Mouse (Mus musculus): ENCODE measurements around the gene Hlcs.

Hlcs gene

DNA sequence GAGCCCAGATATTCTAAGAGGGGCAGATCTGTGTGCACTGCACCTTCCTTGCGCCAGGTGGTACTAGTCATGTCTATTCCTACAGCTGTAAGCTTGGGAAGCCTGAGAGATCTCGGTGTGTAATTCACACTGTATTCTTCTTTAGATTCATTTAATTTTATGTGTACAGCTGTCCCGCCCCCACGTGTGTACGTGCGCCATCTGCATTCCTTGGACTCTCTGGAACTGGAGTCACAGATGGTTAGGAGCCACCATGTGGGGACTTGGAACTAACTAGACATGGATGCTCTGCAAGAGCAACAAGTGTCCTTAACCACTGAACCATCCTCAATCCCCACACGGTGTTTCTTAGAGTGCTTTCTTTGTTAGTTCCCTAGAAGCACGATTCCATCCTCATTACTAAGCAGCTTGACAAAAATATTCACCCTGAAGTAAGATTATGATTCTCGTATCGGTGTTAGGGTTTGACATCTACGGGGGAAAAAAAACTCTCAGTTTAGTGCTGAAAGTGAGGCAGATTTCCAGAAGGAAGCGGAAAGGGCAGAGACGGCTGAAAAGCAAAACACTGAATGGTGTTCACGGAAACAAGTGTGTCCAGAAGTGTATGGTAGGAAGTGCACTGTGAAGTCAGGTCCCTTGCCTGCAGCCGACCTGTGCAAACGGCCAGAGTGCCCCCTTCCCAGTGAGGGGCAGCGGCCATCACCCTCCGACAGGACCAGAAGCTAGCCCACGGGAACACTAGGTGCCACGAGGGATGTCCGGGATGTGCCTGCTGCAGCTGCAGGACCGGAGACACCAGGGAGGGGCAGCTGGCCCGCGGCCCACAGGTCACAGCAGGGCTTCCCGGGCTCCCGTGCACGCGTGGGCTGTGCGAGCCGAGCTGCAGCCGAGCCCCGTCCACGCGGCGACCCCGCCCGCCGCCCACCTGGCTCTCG lies 24.0 kb downstream of the Hlcs start:
- peak; percentile 58 for DNase-seq

DNA sequence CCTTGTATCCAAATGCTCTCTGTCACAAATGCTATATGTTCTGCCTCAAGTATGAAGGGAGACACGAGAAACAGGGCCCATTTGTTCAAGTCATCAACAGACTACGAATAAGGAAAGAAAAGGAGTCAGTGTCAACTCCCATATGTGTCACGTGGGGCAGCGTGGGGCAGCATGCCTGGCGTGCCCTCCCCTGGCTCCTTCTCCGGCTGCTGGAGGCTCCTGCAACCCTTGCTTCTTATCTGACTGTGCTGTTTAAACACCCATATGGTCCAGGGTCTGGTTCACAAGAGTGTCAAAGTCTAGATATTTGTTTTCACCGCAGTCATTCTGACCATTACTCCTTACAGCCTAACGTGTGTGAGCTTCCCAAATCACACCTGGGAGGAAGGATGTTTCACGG lies 25.5 kb downstream of the Hlcs start:
- DNase-seq, result no peak

DNA sequence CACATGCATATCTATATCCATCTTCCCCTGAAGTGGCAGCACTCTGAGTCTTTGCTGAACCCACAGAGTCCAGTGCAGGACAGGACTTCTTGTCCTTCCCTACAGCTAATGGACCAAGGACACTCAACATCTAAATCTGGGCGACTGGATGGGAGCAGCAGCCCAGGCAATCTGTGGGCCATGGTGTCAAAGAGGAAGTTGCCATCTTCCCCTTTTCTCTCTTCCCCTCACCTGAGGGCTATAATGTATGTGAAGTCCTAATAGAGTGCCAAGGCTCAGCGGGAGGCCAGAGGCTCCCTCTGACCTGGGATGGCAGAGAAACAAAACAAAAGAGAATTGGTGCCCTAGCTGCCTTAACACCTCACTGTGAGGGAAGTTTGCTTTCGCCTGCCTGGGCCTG lies 29.4 kb downstream of the Hlcs start:
- DNase-seq, result no peak

DNA sequence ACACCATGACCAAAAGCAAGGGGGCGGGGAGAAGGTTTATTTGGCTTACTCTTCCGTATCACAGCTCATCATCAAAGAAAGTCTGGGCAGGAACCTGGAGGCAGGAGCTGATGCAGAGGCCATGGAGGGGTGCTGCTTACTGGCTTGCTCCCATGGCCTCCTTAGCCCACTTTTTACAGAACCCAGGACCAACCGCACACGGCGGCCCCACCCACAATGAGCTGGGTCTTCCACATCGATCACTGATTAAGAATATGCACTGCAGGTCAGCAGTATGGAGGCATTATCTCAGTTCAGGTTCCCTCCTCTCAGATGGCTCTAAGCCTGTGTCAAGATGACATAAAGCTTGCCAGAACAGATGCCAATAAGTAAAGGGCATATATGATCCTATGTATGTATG lies 42.5 kb downstream of the Hlcs start:
- DNase-seq, result no peak

DNA sequence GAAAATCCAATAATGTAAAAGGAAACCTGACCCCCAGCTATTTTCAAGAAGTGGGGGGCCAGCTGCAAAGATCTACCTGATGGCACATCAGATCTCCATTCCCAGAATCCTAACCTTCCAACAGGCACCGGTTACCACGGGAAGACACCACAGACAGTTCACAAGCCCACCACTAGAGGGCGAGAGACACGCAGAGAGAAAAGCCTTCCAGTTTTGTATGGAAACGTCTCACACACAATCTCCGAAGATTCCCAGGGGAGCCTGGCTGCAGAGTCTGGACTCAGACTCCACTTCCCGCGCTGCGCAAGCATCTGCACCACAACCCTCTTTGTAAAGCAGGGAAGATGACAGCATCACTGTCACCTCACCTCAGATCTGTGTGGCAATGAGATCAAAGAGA lies 43.7 kb downstream of the Hlcs start:
- peak; percentile 94 for DNase-seq

DNA sequence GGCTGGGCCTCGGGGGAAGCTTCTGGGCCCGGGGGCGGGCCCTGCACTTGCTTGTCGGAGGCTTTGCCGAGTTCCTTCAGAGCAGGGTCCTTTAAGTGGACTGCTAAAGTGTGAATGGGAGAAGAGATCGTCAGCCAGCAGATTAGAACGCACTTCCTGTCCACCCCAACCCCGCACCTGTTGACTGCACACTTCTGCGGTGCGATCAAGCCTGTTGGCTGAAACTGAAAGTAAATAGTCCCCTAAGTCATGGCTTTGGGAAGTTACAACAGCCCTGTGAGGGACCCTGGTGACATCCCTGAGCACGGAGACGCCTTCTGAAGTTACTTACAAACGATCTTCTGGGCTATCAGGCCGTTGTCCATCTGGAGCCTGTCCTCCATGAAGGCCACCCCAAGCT lies 45.2 kb downstream of the Hlcs start:
- DNase-seq, result no peak

DNA sequence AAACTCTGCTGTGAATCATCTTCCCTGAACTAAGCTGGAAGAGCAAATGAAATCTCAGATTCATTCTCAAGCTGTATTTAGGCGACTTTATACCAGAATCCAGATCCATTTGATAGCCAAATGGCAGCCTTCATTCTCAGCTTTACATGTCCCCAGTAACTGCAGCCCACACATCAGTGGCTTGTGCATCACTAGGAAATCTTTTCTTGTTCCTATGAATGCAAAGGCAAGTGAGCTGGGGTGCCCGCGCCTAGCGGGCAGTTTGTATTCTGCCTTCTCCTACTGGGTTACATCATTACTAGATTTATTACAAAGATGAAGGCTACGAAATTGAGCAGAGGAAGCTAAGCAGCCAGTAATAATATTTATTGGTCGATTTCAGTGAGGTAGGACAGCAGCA lies 48.8 kb downstream of the Hlcs start:
- DNase-seq, result no peak

DNA sequence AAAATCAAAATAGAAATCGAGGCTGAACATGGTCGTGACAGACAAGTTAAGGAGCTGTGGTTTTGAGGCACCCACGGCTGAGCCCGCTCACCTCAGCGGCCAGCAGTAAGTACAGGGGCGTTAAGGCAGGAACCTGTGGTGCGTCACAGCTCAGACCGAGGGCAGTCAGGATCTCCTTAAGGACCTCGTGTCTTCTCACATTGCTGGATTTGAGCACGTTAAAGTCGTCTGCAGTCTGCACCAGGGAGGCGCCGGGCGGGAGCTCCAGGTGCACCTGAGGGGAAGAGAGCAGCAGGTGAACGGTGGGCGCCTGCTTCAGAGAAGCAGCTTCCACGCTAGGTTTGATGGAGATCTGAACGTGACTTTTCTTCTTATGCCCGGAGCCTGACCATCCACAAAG lies 50.9 kb downstream of the Hlcs start:
- DNase-seq, result no peak

DNA sequence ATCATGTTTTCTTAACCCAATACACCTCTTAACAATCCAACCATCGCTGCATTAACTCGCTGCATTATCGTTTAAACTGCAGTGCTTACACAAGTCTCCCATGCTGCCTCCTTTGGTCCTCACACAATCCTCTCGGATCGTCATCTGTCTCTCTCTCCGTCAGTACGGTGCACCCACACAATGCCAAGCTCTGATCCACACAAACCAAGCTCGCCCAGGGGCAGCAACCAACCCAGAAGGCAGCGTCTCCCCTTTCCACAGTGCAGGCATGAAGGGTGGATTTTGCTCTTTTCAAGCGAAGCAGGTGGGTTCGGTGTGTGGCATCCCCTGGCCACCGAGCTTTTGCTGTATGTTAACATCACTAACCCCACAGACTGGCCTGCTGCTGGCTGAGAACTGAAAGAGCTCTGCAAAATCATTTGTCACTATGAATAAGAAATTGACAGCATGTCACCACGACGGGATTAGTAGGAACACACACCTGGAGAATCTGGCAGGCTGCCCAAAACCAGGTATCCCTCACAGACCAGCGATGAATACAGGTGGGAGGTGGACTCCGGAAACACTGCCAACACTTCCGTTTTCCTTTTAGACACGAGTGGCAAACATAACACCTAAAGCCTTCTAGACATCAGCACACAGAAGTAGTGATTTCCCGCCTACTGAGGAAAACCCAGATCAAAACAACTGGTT lies 52.3 kb downstream of the Hlcs start:
- DNase-seq, result no peak

DNA sequence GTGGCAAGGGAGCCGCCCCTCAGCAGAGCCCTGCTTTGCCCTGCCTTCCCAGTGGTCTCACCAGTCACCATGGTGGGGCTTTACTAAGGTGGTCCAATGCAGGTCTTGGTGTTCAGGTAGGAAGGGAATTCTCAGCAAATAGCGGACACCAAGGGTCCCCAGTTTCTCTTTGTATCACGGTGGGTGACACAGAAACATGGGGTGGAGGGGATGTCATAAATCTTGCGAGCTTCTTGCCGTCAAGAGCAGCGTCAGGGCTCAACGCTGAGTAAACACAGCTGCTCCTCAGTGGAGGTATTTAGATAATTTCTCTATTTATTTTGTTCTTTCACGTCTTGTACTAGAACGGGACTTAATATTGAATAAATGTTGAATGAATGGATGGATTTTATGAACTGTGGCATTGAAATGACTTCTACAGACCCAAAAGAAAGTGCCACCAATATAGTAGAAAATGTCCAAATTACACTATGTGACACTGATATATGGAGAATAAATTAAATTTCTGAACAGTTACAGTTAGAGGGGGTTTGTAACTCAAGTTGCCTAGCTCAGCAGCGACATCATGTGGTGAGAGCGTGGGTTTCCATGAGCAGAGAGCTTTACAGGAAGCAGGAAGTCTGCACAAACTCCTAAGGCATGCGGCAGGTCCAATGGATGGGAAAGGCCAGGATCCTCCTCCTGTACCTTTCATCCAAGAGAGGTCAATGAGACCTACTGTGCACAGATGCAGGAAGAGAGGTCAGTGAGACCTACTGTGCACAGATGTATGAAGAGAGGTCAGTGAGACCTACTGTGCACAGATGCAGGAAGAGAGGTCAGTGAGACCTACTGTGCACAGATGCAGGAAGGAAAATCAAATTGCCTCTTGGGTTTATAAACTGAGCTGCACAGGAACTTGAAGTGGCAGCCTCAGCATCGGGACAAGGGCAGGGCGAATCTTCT lies 54.7 kb downstream of the Hlcs start:
- DNase-seq, result peak; percentile 91

DNA sequence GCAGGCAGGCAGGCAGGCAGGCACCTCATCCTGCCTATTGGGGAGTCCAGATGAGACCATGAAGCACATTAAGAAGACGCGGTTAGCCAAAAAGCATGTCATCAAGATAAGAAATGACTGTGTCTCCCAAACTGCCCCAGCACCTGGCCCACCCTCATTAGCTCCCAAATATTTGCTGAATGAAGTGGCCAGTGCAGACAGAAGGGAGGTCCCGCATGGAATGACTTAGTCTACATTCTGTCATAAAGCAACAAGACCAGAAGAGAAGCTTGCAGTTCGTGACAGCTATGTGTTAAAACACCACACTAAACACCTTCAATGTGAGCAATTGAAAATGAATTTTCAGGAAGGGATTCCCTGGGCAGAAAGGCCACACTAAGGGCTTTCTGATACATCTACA lies 57.8 kb downstream of the Hlcs start:
- no peak for DNase-seq

DNA sequence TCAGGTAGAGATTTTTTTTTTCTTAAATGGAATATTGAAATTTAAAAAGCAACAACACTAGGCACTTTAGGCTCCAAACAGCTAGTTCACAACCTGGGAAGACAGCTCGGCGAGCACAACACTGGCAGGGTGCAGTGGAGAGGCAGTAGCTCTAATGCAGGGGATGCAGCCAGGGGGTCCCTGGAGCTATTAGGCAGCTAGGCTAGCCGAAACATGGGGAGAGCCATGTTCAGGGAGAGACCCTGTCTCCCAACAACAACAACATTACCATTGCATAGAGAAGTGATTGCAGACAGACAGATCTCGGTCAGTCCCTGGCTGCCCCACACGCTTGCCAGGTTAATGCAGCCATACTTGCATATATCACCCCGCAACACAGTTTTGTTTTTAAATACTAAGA lies 58.3 kb downstream of the Hlcs start:
- no peak for DNase-seq

DNA sequence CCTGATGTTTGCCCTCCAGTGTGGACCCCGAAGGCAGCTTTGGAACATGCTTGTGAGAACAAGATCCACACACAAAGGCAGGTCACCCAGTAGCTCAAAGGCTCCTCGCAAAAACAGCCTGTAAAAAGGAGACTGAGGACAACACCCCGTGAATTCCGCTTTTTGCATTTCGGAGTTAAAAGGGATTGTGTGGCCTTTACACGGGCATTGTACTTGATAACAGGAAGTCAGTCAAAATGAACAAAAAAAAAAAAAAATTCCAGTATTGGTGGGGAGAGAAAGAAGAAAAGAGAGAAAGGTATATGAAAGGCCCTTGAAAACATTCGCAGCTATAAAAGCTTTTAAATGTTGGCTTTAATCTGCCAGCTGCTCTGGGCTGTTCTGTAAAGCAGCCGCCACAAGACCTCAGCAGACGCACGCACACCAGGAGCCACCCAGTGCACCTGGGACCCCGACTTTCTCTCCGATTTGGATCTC lies 58.9 kb downstream of the Hlcs start:
- no peak for DNase-seq

DNA sequence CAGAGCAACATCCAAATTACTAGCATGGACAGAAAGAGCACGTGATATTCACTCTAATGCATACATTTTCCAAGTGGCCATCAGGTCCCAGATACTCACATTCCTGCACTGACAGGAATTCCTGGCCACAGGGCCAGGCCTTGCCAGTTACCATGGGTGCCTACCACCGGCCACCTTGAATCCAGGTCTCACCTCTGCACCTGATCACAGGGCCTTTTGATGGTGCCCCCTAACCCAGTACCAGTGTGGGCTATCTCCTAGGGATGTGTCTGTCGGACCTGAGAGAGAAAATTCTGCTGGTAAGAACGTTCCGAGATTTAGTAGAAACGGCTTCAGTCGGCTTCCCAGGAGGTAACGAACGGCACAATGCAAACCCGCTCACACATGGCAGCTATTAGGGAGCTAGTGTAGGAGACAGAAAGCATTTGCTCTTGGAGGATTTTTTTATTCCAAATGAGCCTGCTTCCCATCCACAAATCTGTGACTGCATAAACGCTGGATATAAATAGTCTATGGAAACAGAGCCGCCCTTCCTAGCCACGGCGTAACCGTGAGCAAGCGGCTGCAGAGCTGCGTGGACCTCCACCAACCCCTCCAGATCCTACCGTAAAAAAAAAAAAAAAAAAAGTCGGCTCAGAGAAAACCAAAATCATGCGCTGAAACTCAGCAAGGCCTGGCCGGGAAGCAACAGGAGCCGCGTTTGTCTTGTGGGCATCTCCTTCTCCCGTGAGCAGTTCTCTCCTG lies 59.5 kb downstream of the Hlcs start:
- DNase-seq, result no peak

DNA sequence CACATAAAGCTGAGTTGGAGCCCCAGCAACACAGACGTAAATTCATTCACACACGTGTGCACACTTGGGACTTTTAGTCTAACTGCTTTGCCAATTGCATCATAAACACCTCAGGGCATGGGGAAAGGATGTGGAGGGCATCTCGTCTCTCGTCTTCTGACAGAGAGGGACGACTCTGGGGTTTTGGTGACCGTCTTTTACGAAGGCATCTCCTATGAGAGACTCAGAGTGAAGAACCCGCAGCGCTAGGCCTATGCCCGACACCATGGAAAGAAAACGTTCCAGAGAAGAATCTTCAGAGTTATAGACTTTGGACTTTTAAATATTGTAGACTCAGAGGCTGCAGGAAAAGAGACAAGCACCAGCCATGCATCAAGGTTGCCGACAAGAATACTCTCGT lies 61.6 kb downstream of the Hlcs start:
- DNase-seq, result no peak

DNA sequence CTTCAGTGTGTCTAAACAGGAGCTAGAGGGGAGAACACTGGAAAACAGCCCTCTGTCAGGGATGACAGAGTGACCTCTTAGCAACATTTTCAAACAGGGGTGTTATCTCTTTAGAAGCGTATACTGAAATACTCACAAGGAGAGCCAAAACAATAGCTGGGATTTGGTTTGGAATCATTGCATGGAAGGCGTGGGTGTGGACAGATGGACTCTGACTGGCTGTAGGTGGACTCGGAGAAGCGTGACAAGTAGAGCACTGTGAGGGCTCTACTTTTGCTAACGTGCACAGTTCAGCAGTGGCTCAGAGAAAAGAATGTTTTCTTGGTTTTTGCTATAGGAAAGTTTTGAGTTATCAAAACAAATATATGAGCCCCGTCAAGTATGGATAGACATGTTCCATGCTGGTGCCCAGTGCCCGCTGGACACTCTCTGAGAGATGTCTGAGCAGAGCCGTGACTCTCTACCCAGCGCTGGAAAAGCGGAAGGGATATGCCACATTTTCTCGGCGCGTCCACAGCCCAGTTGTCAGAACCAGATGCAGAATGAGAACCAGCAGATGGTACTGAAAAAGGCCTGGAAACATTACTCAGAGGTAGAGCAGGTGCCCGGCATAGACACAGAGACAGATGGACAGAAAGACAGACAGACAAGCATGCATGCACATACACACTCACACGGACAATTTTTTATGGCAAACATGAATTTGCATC lies 62.6 kb downstream of the Hlcs start:
- DNase-seq, result no peak

DNA sequence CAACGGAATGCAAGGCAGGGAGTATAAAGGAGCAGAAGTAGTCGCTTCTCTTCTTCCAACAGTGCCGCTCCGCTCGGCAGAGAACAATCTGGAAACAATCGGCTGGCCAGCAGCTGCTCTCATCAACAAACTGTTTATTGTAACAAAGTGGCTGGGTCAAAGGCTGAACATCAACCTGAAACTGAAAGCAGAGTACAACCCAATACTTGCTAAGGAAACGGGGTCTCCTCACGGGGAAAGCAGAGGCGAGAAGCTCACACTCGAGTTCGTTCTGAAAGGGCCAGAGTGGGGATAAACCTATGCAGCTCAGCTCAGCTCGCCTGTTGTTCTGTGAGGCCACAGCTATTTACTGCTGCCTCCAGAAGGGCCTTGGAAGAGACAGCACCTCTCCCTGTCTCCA lies 63.2 kb downstream of the Hlcs start:
- DNase-seq, result no peak

DNA sequence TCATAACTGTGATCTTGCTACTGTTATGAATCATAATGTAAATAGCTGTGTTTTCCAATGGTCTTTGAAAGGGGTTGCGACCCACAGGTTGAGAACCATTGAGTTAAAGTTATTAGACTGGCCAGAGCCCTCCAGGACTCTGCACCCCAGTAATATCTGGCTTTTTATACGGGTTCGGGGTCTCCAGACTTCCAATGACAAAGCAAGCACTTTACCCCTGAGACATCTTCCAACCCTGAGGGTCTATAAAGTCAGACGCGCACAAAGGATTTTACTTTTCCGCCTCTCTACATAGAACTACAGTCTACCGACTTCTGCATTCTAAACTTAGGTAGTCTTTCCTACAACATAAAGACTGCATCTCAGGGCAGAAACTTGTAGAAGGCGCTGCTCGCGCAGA lies 63.7 kb downstream of the Hlcs start:
- no peak for DNase-seq

DNA sequence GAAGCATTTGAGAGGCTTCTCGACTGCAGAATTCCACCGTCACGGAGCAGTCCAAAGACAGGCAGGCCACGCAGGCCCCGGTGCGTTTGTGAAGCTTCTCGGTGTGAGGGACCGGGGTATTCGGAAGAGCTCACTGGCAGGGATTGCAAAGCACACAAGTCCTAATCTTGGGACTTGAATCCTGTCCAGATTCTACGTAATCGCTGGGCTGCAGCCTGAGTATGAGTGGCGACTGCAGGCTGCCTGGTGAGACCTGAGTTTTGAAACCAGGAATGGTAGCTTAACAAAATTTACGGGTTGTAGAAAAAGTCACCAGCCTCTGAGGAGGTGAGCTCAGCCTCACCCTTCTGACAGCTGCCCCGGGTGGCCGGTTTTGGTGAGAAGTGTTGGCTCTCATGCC lies 64.7 kb downstream of the Hlcs start:
- no peak for DNase-seq

DNA sequence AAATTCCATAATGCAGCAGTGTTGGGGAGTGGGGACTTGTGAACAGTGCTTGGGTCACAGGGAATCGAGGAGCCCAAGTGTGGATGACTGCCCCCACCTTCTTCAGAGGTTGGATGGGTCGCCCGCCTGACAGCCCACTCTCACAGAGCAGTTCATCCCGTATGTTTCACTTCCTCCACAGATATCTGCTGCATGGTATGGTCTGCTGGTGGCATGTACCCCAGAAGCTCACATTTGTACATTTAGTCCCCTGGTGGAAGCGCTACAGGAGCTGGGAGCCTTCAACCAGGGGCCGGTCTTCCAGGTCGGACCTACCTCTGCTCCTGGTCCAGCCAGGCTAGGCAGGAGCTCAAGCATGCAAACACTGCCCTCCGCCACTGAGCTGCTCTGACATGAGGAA lies 66.4 kb downstream of the Hlcs start:
- no peak for DNase-seq

DNA sequence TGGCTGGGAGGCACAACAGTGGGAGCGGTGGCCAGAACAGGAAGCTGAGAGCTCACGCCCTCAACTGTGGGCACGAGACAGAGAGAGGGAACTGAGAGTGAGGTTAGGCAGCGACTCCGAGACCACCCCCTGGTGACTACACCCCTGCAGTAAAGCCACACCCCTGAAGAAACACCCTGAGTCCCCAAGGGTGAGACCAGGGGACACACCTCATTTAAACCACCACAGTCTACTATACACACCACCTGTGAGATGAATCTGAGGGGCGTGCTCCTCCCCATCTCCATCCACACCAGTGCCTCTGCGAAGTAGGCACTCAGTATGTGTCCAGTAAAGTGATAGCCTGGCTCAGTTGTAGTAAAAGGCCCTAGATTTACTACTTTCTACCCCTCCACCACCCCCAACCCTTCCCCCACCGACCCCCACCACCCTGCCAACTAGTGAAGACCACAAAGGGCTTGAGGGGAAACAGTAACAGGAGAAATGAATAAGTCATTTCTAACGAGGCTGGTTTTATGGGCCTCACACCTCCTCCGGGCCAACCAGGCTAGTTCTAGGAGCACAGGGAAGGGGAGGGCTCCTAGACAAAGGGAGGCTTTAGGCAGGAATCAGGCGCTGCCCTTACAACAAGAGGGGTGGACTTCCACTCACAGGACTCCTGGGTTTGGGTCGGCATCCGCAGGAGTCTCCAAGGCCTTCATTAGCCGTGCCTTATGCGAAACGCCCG lies 67.2 kb downstream of the Hlcs start:
- no peak for DNase-seq

Data from kidney, postnatal 10 days (tissue).